Mouse (Mus musculus) liver, embryonic 14.5 days (tissue): ENCODE data around the gene 0610037L13Rik. TPM values are rescaled to one million over a fixed set of nuclear protein-coding genes. Genes with fewer than 3 reads are reported as not detected.

ENCODE experiments used
- ATAC-seq: fragments of 200-750 bp; cut with Nextera tagmentation; 2 replicates; pipeline ENCODE4 v1.8.0; 2017; ENCODE audit warnings: moderate number of reproducible peaks, mild to moderate bottlenecking, moderate library complexity; ENCODE audit not compliant: insufficient read depth
- DNase-seq, 3 experiments: peaks; one replicate each; pipeline ENCODE4 v3.0.0-alpha.2; 2012 to 2013; ENCODE audit warnings: low read depth in 3 of 3, low spot score in 3 of 3
- H3K27ac ChIP-seq: fragments of 300-500 bp; sonication (generic); 2 replicates; pipeline ENCODE4 v1.5.1; 2014; ENCODE audit warnings: moderate library complexity, mild to moderate bottlenecking, control low read depth, inconsistent platforms
- H3K27me3 ChIP-seq: fragments of 300-500 bp; sonication (generic); 2 replicates; pipeline ENCODE4 v1.6.1; 2014; ENCODE audit warnings: mild to moderate bottlenecking, low read length, moderate library complexity; ENCODE audit not compliant: control insufficient read depth, insufficient read depth
- H3K36me3 ChIP-seq: fragments of 300-500 bp; sonication (generic); replicated peaks from 2 replicates; pipeline ENCODE4 v1.6.1; 2014; ENCODE audit warnings: low read depth; ENCODE audit not compliant: control insufficient read depth, insufficient read depth
- H3K4me1 ChIP-seq, 2 experiments: fragments of 200-500 bp in 1 of 2; fragments of 300-500 bp in 1 of 2; sonication (generic) in 1 of 2; replicated peaks; 2 replicates each; pipeline ENCODE4 v1.6.1; 2012 to 2014; ENCODE audit warnings: antibody characterized with exemption in 1 of 2, inconsistent platforms in 1 of 2, low read length in 1 of 2; ENCODE audit not compliant: control insufficient read depth in 2 of 2, insufficient read depth in 2 of 2
- H3K4me2 ChIP-seq: fragments of 300-500 bp; sonication (generic); 2 replicates; pipeline ENCODE4 v1.6.1; 2014; ENCODE audit warnings: low read depth, mild to moderate bottlenecking, control low read depth, moderate library complexity
- H3K4me3 ChIP-seq, 2 experiments: fragments of 200-500 bp in 1 of 2; fragments of 300-500 bp in 1 of 2; sonication (generic) in 1 of 2; 2 replicates each; pipeline ENCODE4 v1.5.1; 2012 to 2014; ENCODE audit warnings: low read depth in 2 of 2, low read length in 2 of 2, mild to moderate bottlenecking in 2 of 2, control low read depth in 1 of 2, inconsistent platforms in 1 of 2, moderate library complexity in 1 of 2; ENCODE audit not compliant: insufficient read depth in 1 of 2
- H3K9ac ChIP-seq: fragments of 300-500 bp; sonication (generic); replicated peaks from 2 replicates; pipeline ENCODE4 v1.6.1; 2014; ENCODE audit warnings: mild to moderate bottlenecking, control low read depth, moderate library complexity
- H3K9me3 ChIP-seq: fragments of 300-500 bp; sonication (generic); 2 replicates; pipeline ENCODE4 v1.6.1; 2016; ENCODE audit warnings: low read length, mixed read lengths; ENCODE audit not compliant: control insufficient read depth
- CTCF ChIP-seq: IDR thresholded peaks from 2 replicates; pipeline ENCODE4 v1.5.1; 2016; ENCODE audit warnings: antibody characterized with exemption, low read depth, control low read depth
- EP300 ChIP-seq: IDR thresholded peaks from 2 replicates; pipeline ENCODE4 v1.6.1; 2016; ENCODE audit warnings: antibody characterized with exemption, low read depth
- WGBS: fragments of 180-500 bp; shearing (Covaris S2); extraction: QIAGEN DNeasy Blood & Tissue Kit; methylation state at CpG from one replicate; pipeline ENCODE4 v1.1.7; 2014; ENCODE audit not compliant: insufficient replicate concordance; 5-methylcytosine and 5-hydroxymethylcytosine counted together
- polyA plus RNA-seq, 2 experiments: library from polyadenylated mRNA; depleted of rRNA in 1 of 2; stranded (reverse) in 1 of 2; unstranded in 1 of 2; fragments of >200 nt; fragmentation: Nextera tagmentation in 1 of 2; extraction: Ambion mirVana in 1 of 2; gene quantifications; 2 replicates each; pipeline versions ENCODE4 v1.2.1 to v1.2.3; 2012 to 2014

Gene 0610037L13Rik
- polyA plus RNA-seq (2012; rRNA removed) (16.1 and 30.5 TPM in 2 replicates), polyA plus RNA-seq (2014; fragmentation: Nextera tagmentation; extraction: Ambion mirVana) (39.4 and 40.4 TPM in 2 replicates)

- no peaks in the 10 kb centered on the region for H3K9me3 ChIP-seq
- H3K4me2 ChIP-seq: peak within 1 kb of the TSS; percentile 93
- peak within 1 kb of the TSS; percentile 58 for H3K27ac ChIP-seq
- H3K4me1 ChIP-seq: peaks cover 9 to 17% of the 10 kb centered on the region in 2 experiments
- 0% methylated on average over 48 of the region's 48 CpGs for WGBS
- H3K36me3 ChIP-seq: peaks cover 22% of the 10 kb centered on the region
- H3K27me3 ChIP-seq: no peaks in the 10 kb centered on the region
- peak; percentile 94 to 95 (median 95) for DNase-seq
- peak; percentile 95 for ATAC-seq
- H3K4me3 ChIP-seq: peak within 1 kb of the TSS; percentile 77 to 88
- peak within 1 kb of the TSS; percentile 60 for H3K9ac ChIP-seq
- no peak for TF ChIP-seq EP300
- TF ChIP-seq CTCF: no peak
Measured at GRCm38 (mm10) chr4:107889731-107890432, at the start of gene 0610037L13Rik. 0610037L13Rik (plus strand) TSS chr4:107889813.

GRCm38 (mm10) chr4:107843687-107844086 is 45.9 kb upstream of the 0610037L13Rik start:
- Histone ChIP-seq H3K4me3 (no peak overlapping the region), H3K9ac (no peak overlapping the region), H3K4me1 (no peaks in the 10 kb centered on the region), H3K4me2 (no peak overlapping the region), H3K27me3 (no peaks in the 10 kb centered on the region), H3K36me3 (no peaks in the 10 kb centered on the region), H3K9me3 (no peaks in the 10 kb centered on the region), H3K27ac (no peak overlapping the region)
- TF ChIP-seq CTCF: no peak
- no peak for TF ChIP-seq EP300
- no peak for ATAC-seq
- DNase-seq: no peak
- WGBS: 86% methylated on average over 8 of the region's 8 CpGs

GRCm38 (mm10) chr4:107844971-107845370 is 44.6 kb upstream of the 0610037L13Rik start:
- no peaks in the 10 kb centered on the region for H3K36me3 ChIP-seq
- H3K9me3 ChIP-seq: no peaks in the 10 kb centered on the region
- no peak overlapping the region for H3K27ac ChIP-seq
- H3K9ac ChIP-seq: no peak overlapping the region
- no peaks in the 10 kb centered on the region for H3K27me3 ChIP-seq
- H3K4me1 ChIP-seq: no peaks in the 10 kb centered on the region
- WGBS: 4% methylated on average over 10 of the region's 10 CpGs
- H3K4me3 ChIP-seq: no peak overlapping the region
- peak in 2 of 3 experiments; percentile 19 to 26 for DNase-seq
- no peak overlapping the region for H3K4me2 ChIP-seq
- ATAC-seq: no peak
- no peak for TF ChIP-seq EP300
- peak; percentile 94 for TF ChIP-seq CTCF

DNA sequence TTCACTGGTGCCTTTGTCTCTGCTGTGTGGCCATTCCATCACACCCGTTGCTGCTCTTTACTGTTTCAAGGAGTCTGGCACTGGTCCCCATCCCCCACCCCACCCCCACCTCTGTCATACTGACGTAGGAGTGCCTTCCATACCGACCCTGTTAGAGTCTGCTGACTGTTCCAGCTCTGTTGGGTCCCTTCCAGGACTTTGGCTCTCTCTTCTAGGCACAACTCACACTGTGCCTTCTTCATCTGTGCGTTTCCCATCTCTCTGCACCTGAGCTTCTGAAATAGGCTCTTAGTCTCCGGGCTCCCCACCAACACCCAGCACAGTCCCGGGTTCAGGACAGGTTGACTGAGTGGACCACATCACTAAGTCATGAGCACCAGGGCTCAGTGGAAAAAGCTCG is 42.8 kb upstream of the 0610037L13Rik start:
- DNase-seq: no peak
- Histone ChIP-seq H3K4me1 (no peaks in the 10 kb centered on the region), H3K9me3 (no peaks in the 10 kb centered on the region), H3K36me3 (no peaks in the 10 kb centered on the region), H3K9ac (no peak overlapping the region), H3K4me3 (no peak overlapping the region), H3K27me3 (no peaks in the 10 kb centered on the region), H3K4me2 (no peak overlapping the region), H3K27ac (no peak overlapping the region)
- TF ChIP-seq CTCF (no peak), EP300 (no peak)
- WGBS: 70% methylated on average over 7 of the region's 7 CpGs
- no peak for ATAC-seq

DNA sequence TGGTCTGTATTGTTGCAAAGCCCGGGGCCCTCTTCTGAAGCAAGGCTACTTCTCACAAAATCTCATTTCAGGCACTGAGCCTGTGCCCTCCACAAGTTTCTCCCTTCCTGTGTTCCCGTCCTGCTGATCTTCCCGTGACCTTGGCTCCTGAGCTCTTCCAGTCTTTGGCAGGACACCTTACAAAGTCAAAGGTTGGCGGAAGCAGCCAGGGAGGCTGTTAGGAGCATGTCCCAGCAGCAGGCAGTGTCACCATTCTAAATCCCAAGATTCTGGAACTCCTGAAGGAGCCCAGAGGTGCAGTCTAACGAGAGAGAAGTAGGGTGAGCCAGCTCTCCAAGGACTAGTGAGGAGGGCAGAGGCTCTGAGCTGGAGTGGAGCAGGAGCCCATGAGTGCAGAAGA is 41.1 kb upstream of the 0610037L13Rik start:
- no peak for TF ChIP-seq CTCF
- no peak for TF ChIP-seq EP300
- H3K9me3 ChIP-seq: no peaks in the 10 kb centered on the region
- H3K27me3 ChIP-seq: no peaks in the 10 kb centered on the region
- H3K36me3 ChIP-seq: no peaks in the 10 kb centered on the region
- 74% methylated on average over 5 of the region's 5 CpGs for WGBS
- H3K4me2 ChIP-seq: no peak overlapping the region
- no peaks in the 10 kb centered on the region for H3K4me1 ChIP-seq
- ATAC-seq (no peak), DNase-seq (no peak)
- H3K27ac ChIP-seq: no peak overlapping the region
- no peak overlapping the region for H3K4me3 ChIP-seq
- H3K9ac ChIP-seq: no peak overlapping the region
